Mouse (Mus musculus): ENCODE measurements around the gene Tgfbi. TPM values are rescaled to one million over a fixed set of nuclear protein-coding genes. Genes with fewer than 3 reads are reported as not detected.

Gene Tgfbi
- polyA plus RNA-seq, 1 experiment, result 4.7 TPM

DNA sequence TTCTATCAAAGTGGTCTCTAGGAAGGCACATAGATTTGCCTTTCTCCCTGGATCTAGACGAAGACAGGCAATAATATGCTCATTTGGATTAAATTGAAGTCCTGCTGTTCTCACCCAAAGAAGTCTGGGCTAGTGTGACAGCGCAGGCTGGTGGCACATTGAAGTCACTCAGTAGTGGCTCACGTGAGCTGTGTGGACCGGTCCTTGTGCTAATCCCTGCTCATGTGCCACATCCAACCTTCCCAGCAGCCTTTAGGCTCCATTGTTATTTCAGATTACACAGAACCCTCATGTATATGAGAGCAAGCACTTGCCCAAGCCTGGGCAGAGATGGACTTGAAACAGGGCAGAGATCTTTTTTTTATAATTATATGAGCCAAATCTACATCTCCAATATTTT is 12.0 kb upstream of the Tgfbi start:
- DNase-seq (ENCODE audit: extremely low spot score in 1 of 2, low spot score in 1 of 2), result no peak

DNA sequence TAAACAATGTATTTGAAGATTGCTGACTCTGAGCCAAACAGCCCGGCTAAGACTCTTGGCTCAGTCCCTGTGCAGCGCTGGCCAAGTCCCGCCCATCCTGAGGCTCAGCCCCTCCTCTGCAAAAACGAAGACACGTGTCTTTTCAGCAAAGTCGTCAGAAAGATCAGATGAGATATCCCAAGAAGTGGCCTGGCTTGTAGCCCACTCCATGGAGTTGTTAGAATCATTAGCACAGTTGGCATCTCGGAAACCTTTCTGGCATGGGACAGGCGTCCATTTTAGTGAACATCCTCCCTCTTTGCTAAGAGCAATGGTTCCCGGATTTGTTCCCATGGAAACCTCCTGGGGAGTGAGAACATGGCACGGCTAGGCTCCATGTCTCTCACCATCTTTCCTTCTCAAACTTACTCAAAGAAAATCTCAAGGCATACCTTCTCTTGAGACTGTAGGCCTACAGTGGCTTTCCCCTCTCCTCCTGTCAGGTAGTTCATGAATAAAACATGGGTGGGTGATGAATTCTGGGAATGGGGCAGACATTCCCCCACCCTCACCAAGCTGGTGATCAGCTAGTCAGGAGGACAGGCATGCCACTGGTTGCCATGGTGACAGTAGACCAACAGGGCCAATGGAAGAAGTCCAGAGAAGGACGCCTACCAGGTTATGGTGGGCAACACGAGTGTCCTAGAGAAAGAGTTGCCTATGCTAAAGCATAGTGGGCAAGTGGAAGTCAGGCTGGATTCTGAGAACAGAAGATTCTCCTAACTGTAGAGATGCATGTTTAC is 11.3 kb upstream of the Tgfbi start:
- no peak for DNase-seq (ENCODE audit: extremely low spot score in 1 of 2, low spot score in 1 of 2)

DNA sequence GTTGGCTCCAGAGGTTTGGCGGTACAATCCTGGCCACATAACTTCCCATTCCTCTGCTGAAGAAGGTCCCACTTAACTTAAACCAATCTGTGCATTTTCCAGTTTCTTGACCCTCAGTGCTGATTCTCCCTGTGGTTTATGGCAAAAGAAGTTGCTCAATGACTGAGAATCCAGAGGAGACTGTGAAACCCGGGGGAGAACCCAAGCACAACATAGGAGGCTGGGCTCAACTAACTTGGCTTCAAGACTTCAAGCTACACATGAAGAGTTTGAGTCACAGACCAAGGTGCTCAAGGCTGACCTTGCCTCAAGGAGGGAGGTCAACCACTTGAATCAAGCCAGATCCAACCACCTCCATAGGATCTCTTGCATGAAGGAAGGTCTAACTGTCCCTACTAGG is 9.8 kb upstream of the Tgfbi start:
- DNase-seq (ENCODE audit: extremely low spot score in 1 of 2, low spot score in 1 of 2), result no peak

DNA sequence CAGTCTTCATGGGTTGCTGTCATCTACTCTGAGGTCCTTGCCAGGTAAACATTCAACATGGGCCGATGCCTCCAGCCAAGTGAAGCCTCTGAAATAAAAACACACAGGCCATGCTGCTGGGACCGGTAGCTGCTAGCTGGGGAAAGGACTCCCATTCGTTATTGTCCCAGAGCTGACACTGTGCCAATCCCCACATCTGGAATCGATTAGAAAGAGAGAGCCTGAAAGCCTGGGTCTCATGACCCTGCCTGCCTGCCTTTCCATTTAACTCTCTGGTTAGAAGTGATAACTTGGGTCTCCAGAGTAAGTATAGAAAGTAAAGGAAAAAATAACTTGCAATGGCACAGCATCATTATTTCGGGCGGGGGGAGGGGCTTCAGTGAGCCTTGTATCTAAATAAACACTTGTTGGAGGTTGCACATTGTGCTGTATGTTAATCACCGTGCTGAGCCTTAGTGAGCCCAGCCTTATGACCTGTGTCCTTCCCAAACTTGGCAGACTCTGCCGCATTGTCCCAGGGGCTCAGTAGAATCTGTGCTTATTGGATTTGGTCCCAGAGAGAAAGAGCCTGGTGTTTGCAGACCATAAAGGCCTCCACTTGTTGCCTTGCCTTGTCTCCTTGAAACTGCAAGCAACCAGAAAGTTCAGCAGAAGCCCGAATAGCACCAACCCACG is 9.0 kb upstream of the Tgfbi start:
- DNase-seq (ENCODE audit: extremely low spot score in 1 of 2, low spot score in 1 of 2), result peak in 1 of 2 experiments; percentile 34

DNA sequence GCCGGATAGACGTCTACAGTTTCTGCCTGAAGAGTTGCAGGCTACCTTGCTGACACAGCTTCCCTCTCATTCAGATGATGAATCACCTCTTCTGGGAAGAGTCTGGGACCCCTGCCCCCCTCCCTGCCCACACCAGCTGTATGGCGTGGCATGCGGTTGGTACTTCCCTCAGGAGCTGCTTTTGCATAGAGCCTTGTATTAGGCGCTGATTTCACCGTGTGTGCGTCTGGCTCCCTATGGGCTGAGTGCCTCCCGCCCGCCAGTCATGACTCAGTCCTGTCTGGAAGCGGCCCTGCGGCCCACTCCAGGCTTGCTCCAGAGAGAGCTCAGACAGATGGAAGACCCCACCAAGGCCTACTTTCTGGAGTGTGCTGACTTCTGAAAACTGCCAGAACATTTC is 8.1 kb upstream of the Tgfbi start:
- peak in 1 of 2 experiments; percentile 31 for DNase-seq (ENCODE audit: extremely low spot score in 1 of 2, low spot score in 1 of 2)

DNA sequence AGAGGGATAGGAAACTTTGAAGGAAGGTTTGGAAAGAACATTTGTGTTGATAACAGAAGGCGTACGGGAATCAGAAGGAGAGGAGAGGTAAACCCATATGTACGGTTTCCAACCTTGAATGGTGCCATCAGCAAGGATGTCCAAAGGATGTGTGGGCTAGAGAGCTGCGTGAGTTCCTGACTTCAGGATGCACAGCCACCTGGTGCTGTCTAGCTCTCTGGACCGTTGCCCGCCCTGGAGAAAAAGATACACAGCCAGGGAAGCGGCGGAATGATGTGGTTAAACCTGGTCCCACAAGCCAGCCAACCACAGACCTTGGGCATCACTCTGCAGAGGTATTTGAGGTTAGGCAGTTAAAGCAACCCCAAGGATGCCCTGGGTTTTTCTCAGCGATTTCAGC is 3.8 kb upstream of the Tgfbi start:
- no peak for DNase-seq (ENCODE audit: extremely low spot score in 1 of 2, low spot score in 1 of 2)

DNA sequence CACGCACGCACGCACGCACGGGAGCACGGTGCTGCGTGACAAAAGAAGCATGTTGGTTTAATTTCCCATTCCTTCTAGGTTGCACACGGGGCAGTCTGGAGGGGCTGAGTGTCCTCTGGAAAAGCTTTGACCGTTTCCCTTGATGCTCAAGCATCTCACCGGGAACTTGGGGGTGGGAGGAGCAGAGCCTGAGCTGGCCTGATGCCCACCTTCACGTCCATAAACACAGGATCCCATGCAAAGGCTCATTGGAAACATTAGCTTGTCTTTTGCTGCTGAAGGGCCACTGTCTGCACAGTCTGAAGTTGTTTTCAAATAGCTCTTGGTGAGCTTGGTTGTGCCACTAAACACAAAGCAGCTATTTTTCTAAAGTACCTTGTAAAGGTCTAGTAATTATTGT is 2.6 kb upstream of the Tgfbi start:
- no peak for DNase-seq (ENCODE audit: extremely low spot score in 1 of 2, low spot score in 1 of 2)

DNA sequence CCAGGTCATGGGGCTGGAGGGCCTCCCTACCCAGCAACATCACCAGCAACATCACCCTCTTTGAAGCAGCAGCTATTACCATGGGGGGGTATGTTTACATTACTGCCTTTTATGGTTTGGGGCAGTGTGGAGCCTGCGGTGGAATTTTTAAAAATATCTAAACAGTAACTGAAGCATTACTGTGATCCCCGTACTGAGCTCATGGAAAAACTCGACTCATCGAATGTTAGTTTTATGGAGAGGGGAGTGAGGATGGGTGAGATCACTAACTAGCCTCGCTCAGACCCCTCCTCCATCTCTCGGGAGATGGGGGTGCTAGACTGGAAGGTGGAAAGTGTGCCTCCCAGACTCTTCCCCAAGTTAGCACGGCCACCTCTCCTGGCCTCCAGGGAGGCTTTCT is 2.1 kb upstream of the Tgfbi start:
- no peak for DNase-seq (ENCODE audit: extremely low spot score in 1 of 2, low spot score in 1 of 2)

DNA sequence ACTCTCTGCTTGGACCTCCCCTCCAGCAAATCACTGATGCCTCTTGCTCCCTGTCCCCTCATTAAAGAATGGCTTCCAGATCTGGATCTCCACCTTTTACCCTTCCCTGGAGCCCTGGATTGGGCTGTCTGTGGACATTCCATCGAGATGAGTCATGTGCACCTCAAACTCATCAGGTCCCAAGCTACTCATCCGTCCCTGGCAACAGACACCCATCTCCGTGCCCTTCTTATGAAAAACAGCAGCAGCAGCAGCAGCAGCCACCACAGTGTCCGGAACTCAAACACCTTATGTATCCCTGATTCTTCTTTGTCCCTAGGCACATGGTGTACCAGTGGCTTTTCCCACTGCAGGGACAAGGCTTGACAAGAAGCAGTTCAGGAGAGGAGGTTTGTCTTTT is 1.5 kb upstream of the Tgfbi start:
- no peak for DNase-seq (ENCODE audit: extremely low spot score in 1 of 2, low spot score in 1 of 2)

DNA sequence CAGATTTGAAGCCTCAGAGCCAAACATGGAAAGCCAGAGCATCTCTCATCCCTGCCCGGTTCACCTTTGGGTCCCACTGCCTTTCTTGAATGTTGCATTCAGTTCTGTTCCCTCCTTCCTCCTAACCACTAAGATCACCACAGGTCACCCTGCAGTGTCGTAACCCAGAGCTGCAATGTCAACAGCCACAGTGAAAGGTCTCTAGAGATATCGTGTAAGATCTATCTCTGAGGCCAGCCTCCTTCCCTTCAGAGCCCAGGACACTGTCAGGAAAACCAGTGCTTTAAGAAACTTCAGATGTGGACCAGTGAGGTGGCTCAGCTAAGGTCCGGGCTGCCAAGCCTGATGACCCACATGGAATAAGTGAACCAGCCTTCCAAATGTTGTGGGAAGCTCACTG is 1.8 kb downstream of the Tgfbi start:
- DNase-seq (ENCODE audit: extremely low spot score in 1 of 2, low spot score in 1 of 2), result no peak

DNA sequence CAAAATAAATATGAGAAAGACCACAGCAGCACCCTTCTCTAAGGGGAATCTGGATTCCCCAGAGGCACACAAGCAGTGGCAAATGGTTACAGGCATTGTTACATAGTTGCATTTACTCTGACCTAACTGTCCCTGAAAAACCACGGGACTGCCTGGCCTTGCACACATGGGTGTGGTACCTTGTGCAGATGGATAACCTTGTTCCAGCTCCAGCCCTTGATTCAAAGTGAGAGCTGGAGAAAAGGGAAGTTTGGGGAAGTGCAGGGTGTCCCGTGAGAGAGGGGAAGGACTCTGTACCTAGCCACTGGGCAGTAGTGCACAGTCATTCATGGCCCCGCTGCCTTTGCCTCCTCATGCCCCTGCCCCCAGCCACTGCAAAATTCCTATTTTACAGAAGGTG is 2.4 kb downstream of the Tgfbi start:
- no peak for DNase-seq (ENCODE audit: extremely low spot score in 1 of 2, low spot score in 1 of 2)

DNA sequence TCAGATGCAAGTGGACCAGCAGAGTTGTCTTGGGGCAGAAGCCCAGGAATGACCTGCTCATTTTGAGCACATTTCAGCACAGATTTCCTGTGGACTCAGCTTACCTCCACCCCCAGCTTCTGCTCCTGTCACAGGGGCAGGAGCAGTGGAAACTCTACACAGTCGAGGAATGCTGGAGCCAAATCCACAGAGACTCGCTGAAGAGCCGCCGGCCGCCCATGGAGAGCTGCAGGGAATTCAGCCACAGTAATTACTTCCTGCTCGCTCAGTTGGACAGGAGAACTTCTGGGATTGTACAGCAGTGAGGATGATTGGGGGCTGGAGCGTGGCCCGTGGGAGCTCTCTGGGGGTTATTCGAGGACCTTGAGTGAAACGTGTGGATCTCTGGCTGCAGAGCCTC is 3.0 kb downstream of the Tgfbi start:
- no peak for DNase-seq (ENCODE audit: extremely low spot score in 1 of 2, low spot score in 1 of 2)

DNA sequence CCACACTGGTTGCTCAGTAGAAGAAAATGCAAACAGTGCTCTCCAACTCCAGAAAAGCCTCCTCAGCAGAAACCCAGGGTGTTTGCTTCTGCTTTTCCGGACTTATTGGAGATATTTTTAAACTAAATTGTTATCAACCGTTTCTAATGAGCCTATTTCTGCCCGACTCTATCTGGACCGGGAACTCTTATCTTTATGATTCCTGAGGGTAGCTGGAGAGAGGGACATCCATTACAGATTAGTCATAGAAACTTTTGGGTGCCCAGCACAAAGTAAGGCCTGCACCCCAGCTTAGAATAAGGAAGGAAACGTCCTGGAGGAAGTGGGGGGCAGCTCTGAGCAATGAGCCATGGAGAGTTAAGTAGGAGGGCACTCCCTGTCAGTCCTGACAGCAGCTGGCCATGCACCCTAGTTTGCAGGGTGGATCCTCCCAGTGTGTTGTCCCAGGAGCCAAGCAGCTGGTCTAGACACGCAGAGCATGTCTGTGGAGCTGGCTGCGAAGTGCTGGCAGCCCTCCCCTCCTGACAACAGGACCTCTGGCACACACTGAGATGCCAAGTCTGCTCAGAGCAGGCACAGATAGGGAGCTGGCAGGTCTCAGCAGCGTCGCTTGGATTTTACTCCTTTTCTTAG is 4.2 kb downstream of the Tgfbi start:
- no peak for DNase-seq (ENCODE audit: extremely low spot score in 1 of 2, low spot score in 1 of 2)

DNA sequence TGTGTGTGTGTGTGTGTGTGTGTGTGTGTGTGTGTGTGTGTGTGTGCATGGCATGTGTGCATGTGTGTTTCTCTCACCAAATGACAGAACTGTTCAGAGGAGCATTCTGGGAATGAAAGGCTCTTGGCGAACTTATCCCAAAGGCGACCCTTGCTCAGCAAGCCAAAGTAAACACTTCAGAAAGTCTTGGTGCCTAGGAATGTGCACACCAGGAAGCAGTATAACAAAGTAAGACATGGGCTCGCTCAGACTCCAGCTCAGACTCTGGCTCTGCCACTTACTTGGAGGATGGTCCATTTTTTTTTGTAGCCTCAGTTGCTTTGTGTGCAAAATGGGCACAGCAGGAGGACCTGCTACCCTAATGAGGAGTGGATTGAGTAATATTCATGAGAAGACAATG is 5.4 kb downstream of the Tgfbi start:
- DNase-seq (ENCODE audit: extremely low spot score in 1 of 2, low spot score in 1 of 2), result no peak

DNA sequence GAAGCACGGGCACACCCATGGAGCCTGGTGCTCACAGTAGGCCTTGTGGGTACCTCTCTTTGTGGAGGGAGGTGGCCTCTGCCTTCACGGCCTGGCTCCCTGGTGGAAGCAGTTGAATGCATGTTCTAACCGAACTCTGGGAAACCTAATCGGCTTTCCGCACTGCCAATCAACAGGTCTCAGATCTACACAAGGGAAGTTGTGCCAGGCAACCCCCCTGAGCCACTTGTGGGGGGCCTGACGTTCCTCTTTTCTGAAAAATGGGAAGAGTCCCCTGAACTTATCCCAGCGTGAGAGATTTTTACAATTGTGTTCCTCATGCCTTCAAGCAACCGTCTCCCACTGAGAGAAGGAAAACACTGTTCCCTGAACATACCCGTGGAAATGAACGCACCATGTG is 5.9 kb downstream of the Tgfbi start:
- no peak for DNase-seq (ENCODE audit: extremely low spot score in 1 of 2, low spot score in 1 of 2)

DNA sequence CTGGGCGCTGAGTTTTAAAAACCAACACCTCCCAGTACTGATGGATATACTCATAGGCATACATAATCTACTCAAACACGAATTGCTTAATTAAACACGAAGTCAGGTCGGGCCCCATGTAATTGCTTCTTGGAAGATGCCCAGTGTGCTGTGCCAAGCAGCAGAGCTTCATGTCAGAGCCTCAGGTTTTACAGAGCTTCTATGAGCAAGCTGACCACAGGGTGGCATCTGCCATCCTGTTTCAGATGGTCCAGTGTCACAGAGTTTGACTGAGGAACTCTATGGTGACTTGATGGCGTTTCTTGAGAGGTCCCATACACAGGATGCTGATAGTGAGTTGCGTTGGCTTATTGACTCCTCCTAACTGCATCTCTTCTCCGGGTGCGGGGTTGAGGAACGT is 6.5 kb downstream of the Tgfbi start:
- no peak for DNase-seq (ENCODE audit: extremely low spot score in 1 of 2, low spot score in 1 of 2)

DNA sequence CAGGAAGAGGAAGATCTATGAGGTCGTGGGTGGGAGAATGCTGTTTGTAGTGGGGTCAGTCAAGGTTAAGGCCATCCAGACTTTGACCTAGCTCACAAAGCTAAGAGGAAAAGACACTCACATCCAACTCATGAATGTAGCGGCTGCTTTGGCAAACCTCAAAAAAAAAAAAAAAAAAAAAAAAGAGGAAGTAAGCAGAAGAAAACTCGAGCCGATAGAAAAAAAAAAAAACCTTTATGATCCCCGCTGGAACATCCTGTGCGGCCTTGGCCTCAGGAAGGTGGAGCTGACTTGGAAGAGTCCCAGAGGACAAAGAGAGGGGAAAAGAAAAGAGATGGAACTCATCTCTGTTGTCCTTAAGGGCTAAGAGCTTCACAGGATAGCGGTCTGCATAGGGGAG is 7.1 kb downstream of the Tgfbi start:
- no peak for DNase-seq (ENCODE audit: extremely low spot score in 1 of 2, low spot score in 1 of 2)

DNA sequence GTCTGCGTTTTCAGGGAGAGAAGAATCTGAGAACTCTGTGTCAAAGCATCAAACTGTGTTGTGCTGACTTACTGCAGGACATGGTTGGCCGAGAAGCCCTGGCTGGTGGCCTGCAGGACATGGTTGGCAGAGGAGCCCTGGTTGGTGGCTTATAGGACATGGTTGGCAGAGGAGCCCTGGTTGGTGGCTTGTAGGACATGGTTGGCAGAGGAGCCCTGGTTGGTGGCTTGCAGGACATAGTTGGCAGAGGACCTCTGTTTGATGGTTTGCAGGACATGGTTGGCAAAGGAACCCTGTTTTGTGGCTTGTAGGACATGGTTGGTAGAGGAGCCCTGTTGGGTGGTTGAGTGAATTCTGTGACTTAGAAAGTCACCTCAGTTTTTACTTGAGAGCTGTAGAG is 7.9 kb downstream of the Tgfbi start:
- no peak for DNase-seq (ENCODE audit: extremely low spot score in 1 of 2, low spot score in 1 of 2)

DNA sequence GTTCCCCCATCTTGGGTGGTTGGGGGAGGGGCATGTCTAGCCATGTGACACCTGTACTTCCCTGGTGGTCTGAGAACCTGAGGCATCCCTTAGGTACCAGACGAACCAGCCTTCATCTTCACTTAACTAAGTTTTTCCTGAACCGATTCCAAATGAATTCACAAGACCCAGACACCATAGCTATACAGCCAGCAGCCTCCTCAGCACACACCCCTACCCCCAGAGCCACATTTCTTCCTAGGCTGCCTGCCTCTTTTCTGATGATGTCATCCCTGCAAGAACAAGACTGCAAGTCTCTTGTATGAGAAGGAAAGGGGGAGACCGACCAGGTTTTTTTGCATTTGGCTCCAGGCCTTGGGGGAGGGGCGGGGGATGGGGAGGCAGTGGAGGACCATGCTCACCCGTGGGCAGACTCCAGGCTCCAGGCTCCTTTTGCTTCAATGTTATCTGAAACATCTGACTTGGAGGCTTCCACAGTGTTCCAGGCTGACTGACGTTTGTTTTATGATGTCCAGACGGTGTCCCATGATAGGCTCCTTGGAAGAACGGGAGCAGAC is 13.0 kb downstream of the Tgfbi start:
- DNase-seq (ENCODE audit: extremely low spot score in 1 of 2, low spot score in 1 of 2), result no peak

DNA sequence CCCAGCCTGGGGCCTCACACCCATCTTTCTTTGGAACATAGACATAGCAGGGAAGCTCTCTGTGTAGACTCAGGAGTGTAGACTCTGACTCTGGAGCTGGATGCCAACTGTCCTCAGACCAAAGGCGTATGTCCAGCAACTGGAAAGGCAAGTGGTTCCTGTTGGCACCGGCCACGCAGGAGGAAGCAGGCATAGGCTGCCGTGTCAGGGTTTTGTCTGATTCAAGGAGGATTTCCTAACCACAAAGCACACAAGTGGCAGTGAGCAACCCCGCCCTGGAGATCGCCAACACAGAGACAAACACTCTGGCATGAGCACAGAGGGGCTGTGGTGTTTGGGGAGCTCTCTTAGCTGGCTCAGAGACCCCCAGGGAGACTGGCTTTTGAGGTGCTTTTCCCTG is 17.2 kb downstream of the Tgfbi start:
- DNase-seq (ENCODE audit: extremely low spot score in 1 of 2, low spot score in 1 of 2), result no peak

DNA sequence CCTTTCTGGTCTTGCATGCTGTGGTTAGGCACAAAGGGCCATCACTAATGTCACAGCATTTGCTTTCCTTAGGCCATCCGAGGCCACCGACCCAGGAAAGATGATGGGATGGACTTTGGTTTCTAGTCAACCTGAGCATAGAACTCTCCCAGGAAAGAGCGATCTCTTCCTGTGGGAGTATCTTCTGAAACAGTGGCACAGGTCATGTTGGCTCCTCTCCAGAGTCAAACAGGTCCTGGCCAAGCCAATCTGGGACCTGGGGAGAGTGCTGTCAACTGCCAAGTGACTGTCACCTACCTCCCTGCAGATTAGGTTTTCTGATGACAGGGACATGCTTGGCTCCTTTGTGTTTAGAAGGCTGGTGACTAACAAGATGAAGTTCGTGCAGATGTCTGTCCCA is 20.8 kb downstream of the Tgfbi start:
- no peak for DNase-seq (ENCODE audit: extremely low spot score in 1 of 2, low spot score in 1 of 2)

DNA sequence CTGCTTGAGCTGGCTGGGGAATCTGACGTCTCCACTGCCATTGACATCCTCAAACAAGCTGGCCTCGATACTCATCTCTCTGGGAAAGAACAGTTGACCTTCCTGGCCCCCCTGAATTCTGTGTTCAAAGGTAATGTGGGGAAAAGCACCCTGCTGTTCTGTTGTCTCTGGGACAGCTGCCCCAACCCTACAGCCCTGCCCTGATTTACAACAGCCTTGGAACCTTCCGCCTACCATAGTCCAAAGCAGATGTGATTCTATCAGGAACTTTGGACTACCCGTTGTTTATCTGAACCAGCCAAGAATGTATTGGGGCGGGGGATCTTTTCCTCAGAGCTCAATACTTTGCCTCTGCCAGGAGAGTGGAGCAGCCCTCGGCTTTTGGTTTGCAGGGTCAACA is 21.2 kb downstream of the Tgfbi start:
- DNase-seq (ENCODE audit: extremely low spot score in 1 of 2, low spot score in 1 of 2), result no peak
